Mouse (Mus musculus): ENCODE measurements around the gene Rab21.
A peak's percentile ranks its signal among the peaks of the same experiment; 100 is the strongest.

Gene Rab21

GRCm38 (mm10) chr10:115315473-115316171 is at the start of gene Rab21:
Gene Rab21, minus strand, starts transcription at chr10:115315594.
- peak; percentile 98 for DNase-seq

GRCm38 (mm10) chr10:115363151-115363550 is 47.8 kb upstream of the Rab21 start:
- DNase-seq: peak; percentile 37

GRCm38 (mm10) chr10:115362623-115362964 is 47.2 kb upstream of the Rab21 start:
- DNase-seq: no peak

GRCm38 (mm10) chr10:115361840-115362622 is 46.6 kb upstream of the Rab21 start, which contains the start of gene Tmem19:
Gene Tmem19, minus strand, starts transcription at chr10:115362501.
- peak; percentile 96 for DNase-seq

- no peak for DNase-seq
Measured at GRCm38 (mm10) chr10:115359066-115359465, 43.7 kb upstream of the Rab21 start.

GRCm38 (mm10) chr10:115358216-115358919 is 43.0 kb upstream of the Rab21 start:
- DNase-seq: no peak

- no peak for DNase-seq
Measured at GRCm38 (mm10) chr10:115356106-115356505, 40.7 kb upstream of the Rab21 start.

GRCm38 (mm10) chr10:115355016-115355415 is 39.6 kb upstream of the Rab21 start:
- no peak for DNase-seq

GRCm38 (mm10) chr10:115354553-115354952 is 39.2 kb upstream of the Rab21 start:
- no peak for DNase-seq

GRCm38 (mm10) chr10:115350810-115351397 is 35.5 kb upstream of the Rab21 start:
- no peak for DNase-seq

- DNase-seq: no peak
Measured at GRCm38 (mm10) chr10:115349509-115349908, 34.1 kb upstream of the Rab21 start.

- no peak for DNase-seq
Measured at GRCm38 (mm10) chr10:115349029-115349428, 33.6 kb upstream of the Rab21 start.

GRCm38 (mm10) chr10:115348131-115348530 is 32.7 kb upstream of the Rab21 start:
- no peak for DNase-seq

GRCm38 (mm10) chr10:115346444-115346843 is 31.1 kb upstream of the Rab21 start:
- no peak for DNase-seq

- DNase-seq: no peak
Measured at GRCm38 (mm10) chr10:115342771-115343425, 27.5 kb upstream of the Rab21 start.

GRCm38 (mm10) chr10:115339820-115340328 is 24.5 kb upstream of the Rab21 start:
- DNase-seq: no peak

GRCm38 (mm10) chr10:115336901-115337300 is 21.5 kb upstream of the Rab21 start:
- DNase-seq: no peak

- no peak for DNase-seq
Measured at GRCm38 (mm10) chr10:115333528-115333927, 18.1 kb upstream of the Rab21 start.

GRCm38 (mm10) chr10:115332997-115333396 is 17.6 kb upstream of the Rab21 start:
- DNase-seq: no peak

GRCm38 (mm10) chr10:115332420-115332952 is 17.1 kb upstream of the Rab21 start:
- DNase-seq: no peak

- no peak for DNase-seq
Measured at GRCm38 (mm10) chr10:115329010-115329530, 13.7 kb upstream of the Rab21 start.

GRCm38 (mm10) chr10:115328514-115328913 is 13.1 kb upstream of the Rab21 start:
- DNase-seq: no peak

Data from cerebellum, adult 9-10 months (tissue).